Mouse (Mus musculus) CH12.LX (cell line): ENCODE measurements at regions not wholly inside any gene's neighbourhood (a gene's known extent, or its start where the extent isn't known, plus 50 kb on each side); places are given as distances from the start of the nearest gene placed in this dataset.

ENCODE experiments used
- DNase-seq: peaks from one replicate; pipeline ENCODE4 v3.0.0-alpha.2; 2013; ENCODE audit errors: extremely low read depth
- H3K27ac ChIP-seq: 2 replicates; pipeline ENCODE4 v1.5.1; 2012; ENCODE audit warnings: low read depth, mild to moderate bottlenecking, control low read depth, moderate library complexity; ENCODE audit not compliant: insufficient read depth
- H3K27me3 ChIP-seq: replicated peaks from 2 replicates; pipeline ENCODE3; 2012; ENCODE audit warnings: inconsistent platforms
- H3K36me3 ChIP-seq, 2 experiments: replicated peaks in 1 of 2; 2 replicates each; pipeline versions ENCODE3 to v1.6.1; 2012; ENCODE audit warnings: inconsistent platforms in 1 of 2, low read length in 1 of 2, mild to moderate bottlenecking in 1 of 2, mixed read lengths in 1 of 2, moderate library complexity in 1 of 2; ENCODE audit not compliant: control insufficient read depth in 1 of 2, insufficient read depth in 1 of 2
- H3K4me1 ChIP-seq, 2 experiments: 2 replicates each; pipeline ENCODE4 v1.6.1; 2012; ENCODE audit warnings: inconsistent platforms in 1 of 2, moderate library complexity in 1 of 2; ENCODE audit not compliant: insufficient read depth in 2 of 2, control insufficient read depth in 1 of 2
- H3K4me2 ChIP-seq: 2 replicates; pipeline ENCODE4 v1.6.1; 2012; ENCODE audit warnings: low read depth, mild to moderate bottlenecking, control low read depth; ENCODE audit not compliant: poor library complexity, insufficient read depth, severe bottlenecking
- H3K4me3 ChIP-seq, 3 experiments: fragments of 150-350 bp in 1 of 3; sonication (generic) in 1 of 3; replicated peaks in 1 of 3; 2 replicates each; pipeline versions ENCODE3 to v1.5.1; 2011 to 2012; ENCODE audit warnings: low read depth in 2 of 3, low read length in 2 of 3, mild to moderate bottlenecking in 2 of 3, moderate library complexity in 2 of 3, control low read depth in 1 of 3, improper control_type of control experiment in 1 of 3, inconsistent platforms in 1 of 3, mixed read lengths in 1 of 3; ENCODE audit not compliant: poor library complexity in 1 of 3
- H3K79me2 ChIP-seq: replicated peaks from 2 replicates; pipeline ENCODE4 v1.6.1; 2012; ENCODE audit warnings: mild to moderate bottlenecking, moderate library complexity; ENCODE audit not compliant: control insufficient read depth, poor library complexity, insufficient read depth, severe bottlenecking; ENCODE audit errors: extremely low read depth
- H3K9ac ChIP-seq: 2 replicates; pipeline ENCODE4 v1.6.1; 2012; ENCODE audit warnings: low read depth, mild to moderate bottlenecking, control low read depth, moderate library complexity; ENCODE audit not compliant: insufficient read depth
- H3K9me3 ChIP-seq: replicated peaks from 2 replicates; pipeline ENCODE3; 2012; ENCODE audit warnings: low read length, inconsistent platforms, mixed read lengths
- BHLHE40 ChIP-seq: IDR thresholded peaks from 2 replicates; pipeline ENCODE4 v1.6.1; 2011; ENCODE audit warnings: mild to moderate bottlenecking, low read depth, low read length, improper control_type of control experiment
- CTCF ChIP-seq, 2 experiments: IDR thresholded peaks in 1 of 2; conservative IDR thresholded peaks in 1 of 2; 2 replicates each; pipeline ENCODE4 v1.5.1; 2011 to 2012; ENCODE audit warnings: low read depth in 2 of 2, low read length in 2 of 2, improper control_type of control experiment in 1 of 2, inconsistent platforms in 1 of 2, mild to moderate bottlenecking in 1 of 2, moderate library complexity in 1 of 2
- E2F4 ChIP-seq: IDR thresholded peaks from 2 replicates; pipeline ENCODE4 v1.6.1; 2011; ENCODE audit warnings: low read depth, low read length, improper control_type of control experiment; ENCODE audit not compliant: insufficient replicate concordance
- ELF1 ChIP-seq: IDR thresholded peaks from 2 replicates; pipeline ENCODE4 v1.6.1; 2014; ENCODE audit warnings: low read depth, mild to moderate bottlenecking, inconsistent platforms, low read length, improper control_type of control experiment
- EP300 ChIP-seq: IDR thresholded peaks from 2 replicates; pipeline ENCODE4 v1.6.1; 2011; ENCODE audit warnings: low read length, improper control_type of control experiment
- IRF4 ChIP-seq: IDR thresholded peaks from 2 replicates; pipeline ENCODE4 v1.6.1; 2014; ENCODE audit warnings: low read depth, mild to moderate bottlenecking, inconsistent platforms, low read length, improper control_type of control experiment
- JUN ChIP-seq: IDR thresholded peaks from 2 replicates; pipeline ENCODE4 v1.6.1; 2011; ENCODE audit warnings: low read depth, mild to moderate bottlenecking, low read length, improper control_type of control experiment, moderate library complexity; ENCODE audit not compliant: insufficient read depth
- MAX ChIP-seq: IDR thresholded peaks from 2 replicates; pipeline ENCODE4 v1.6.1; 2011; ENCODE audit warnings: low read length, improper control_type of control experiment
- MAZ ChIP-seq: IDR thresholded peaks from 2 replicates; pipeline ENCODE4 v1.6.1; 2012; ENCODE audit warnings: low read depth, mild to moderate bottlenecking, inconsistent platforms, low read length, improper control_type of control experiment, moderate library complexity
- MEF2A ChIP-seq: IDR thresholded peaks from 2 replicates; pipeline ENCODE4 v1.6.1; 2014; ENCODE audit warnings: low read depth, mild to moderate bottlenecking, inconsistent platforms, low read length, improper control_type of control experiment, borderline replicate concordance
- MYC ChIP-seq: IDR thresholded peaks from 2 replicates; pipeline ENCODE4 v1.6.1; 2011; ENCODE audit warnings: low read depth, mild to moderate bottlenecking, improper control_type of control experiment, low read length
- NRF1 ChIP-seq: IDR thresholded peaks from 2 replicates; pipeline ENCODE4 v1.6.1; 2014; ENCODE audit warnings: low read depth, mild to moderate bottlenecking, inconsistent platforms, low read length, improper control_type of control experiment, moderate library complexity
- PAX5 ChIP-seq: IDR thresholded peaks from 2 replicates; pipeline ENCODE4 v1.6.1; 2012; ENCODE audit warnings: low read length, inconsistent platforms, mixed read lengths
- POLR2AphosphoS2 ChIP-seq: IDR thresholded peaks from 2 replicates; pipeline ENCODE4 v1.6.1; 2011; ENCODE audit warnings: low read depth, low read length, improper control_type of control experiment
- RAD21 ChIP-seq: IDR thresholded peaks from 2 replicates; pipeline ENCODE4 v1.6.1; 2011; ENCODE audit warnings: low read depth, mild to moderate bottlenecking, low read length, improper control_type of control experiment, moderate library complexity
- RCOR1 ChIP-seq: conservative IDR thresholded peaks from 2 replicates; pipeline ENCODE4 v1.6.1; 2012; ENCODE audit warnings: low read depth, mild to moderate bottlenecking, inconsistent platforms, low read length, improper control_type of control experiment
- SIN3A ChIP-seq: IDR thresholded peaks from 2 replicates; pipeline ENCODE4 v1.6.1; 2012; ENCODE audit warnings: low read length, improper control_type of control experiment, inconsistent platforms
- TCF12 ChIP-seq: IDR thresholded peaks from 2 replicates; pipeline ENCODE4 v1.6.1; 2014; ENCODE audit warnings: low read depth, mild to moderate bottlenecking, inconsistent platforms, low read length, improper control_type of control experiment
- USF1 ChIP-seq: IDR thresholded peaks from 2 replicates; pipeline ENCODE4 v1.6.1; 2014; ENCODE audit warnings: low read depth, mild to moderate bottlenecking, inconsistent platforms, low read length, improper control_type of control experiment
- ZC3H11A ChIP-seq: IDR thresholded peaks from 2 replicates; pipeline ENCODE4 v1.6.1; 2012; ENCODE audit warnings: low read depth, mild to moderate bottlenecking, inconsistent platforms, low read length, improper control_type of control experiment
- ZMIZ1 ChIP-seq: IDR thresholded peaks from 2 replicates; pipeline ENCODE4 v1.6.1; 2012; ENCODE audit warnings: low read depth, mild to moderate bottlenecking, inconsistent platforms, low read length, improper control_type of control experiment
- ZNF384 ChIP-seq: IDR thresholded peaks from 2 replicates; pipeline ENCODE4 v1.6.1; 2012; ENCODE audit warnings: low read depth, low read length, improper control_type of control experiment, inconsistent platforms
- dilution Hi-C: fragments of 300-500 bp; cut with MboI; formaldehyde crosslinking; loops from 2 replicates; pipeline ENCODE4 v1.14.3; 2020; ENCODE audit warnings: low sequenced_read_pairs; ENCODE audit not compliant: extremely low pct_unique_long_range_greater_than_20kb, extremely low pct_ligation_motif_present
- in situ Hi-C: fragments of 300-500 bp; cut with MboI; formaldehyde crosslinking; loops from 3 replicates; pipeline ENCODE4 v1.14.3; 2019; ENCODE audit warnings: low sequenced_read_pairs, low pct_ligation_motif_present, low pct_unique_long_range_greater_than_20kb, mixed read lengths

GRCm38 (mm10) chr8:103399466-103399865, 614.0 kb upstream of the Cdh11 start:
- H3K9me3 ChIP-seq = peaks cover 3% of the 10 kb centered on the region
- no peak overlapping the region for H3K4me3 ChIP-seq
- no peak overlapping the region for H3K4me2 ChIP-seq
- DNase-seq = peak; percentile 12
- H3K79me2 ChIP-seq = no peaks in the 10 kb centered on the region; the same call in 1 of the 2 replicates
- no peak overlapping the region for H3K27ac ChIP-seq
- TF ChIP-seq CTCF (conservative IDR thresholded peaks at IDR 0.05 in 1 of 2, IDR thresholded peaks at IDR 0.05 in 1 of 2; ENCODE audit: low read depth in 2 of 2, low read length in 2 of 2) (peak; percentile 16 to 20; a peak in 2 of 4 replicates), RAD21 (peak; percentile 7), ZMIZ1 (no peak)
- no peak overlapping the region for H3K9ac ChIP-seq
- H3K36me3 ChIP-seq = no peaks in the 10 kb centered on the region
- H3K4me1 ChIP-seq = no peaks in the 10 kb centered on the region
- no peaks in the 10 kb centered on the region for H3K27me3 ChIP-seq
- dilution Hi-C loops = no loop called here
- in situ Hi-C loops = no loop called here

DNA sequence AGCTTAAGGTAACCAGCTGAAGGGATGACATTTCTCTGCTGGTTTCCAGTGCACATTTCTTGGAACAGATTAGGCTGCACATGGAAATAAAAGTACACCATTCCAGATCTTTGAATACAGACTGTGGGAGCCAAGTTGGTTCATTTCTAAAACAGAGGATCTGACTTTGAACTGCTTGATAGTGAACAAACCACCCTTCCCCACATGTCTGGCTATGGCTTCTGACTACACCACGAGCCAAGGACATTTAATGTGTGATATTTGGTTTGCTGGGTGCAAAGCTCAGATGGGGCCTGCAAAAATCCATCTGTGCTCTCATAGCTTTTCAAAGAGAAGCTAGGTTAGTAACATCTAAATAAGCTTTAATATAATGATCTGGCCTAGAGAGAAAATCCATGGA, 614.7 kb upstream of the Cdh11 start:
- no peak overlapping the region for H3K27ac ChIP-seq
- no peak overlapping the region for H3K4me3 ChIP-seq
- in situ Hi-C loops = no loop called here

GRCm38 (mm10) chr8:103402731-103403130, 617.3 kb upstream of the Cdh11 start:
- Histone ChIP-seq H3K4me1 (no peaks in the 10 kb centered on the region), H3K27ac (no peak overlapping the region), H3K36me3 (no peaks in the 10 kb centered on the region), H3K9me3 (peaks cover 3% of the 10 kb centered on the region), H3K27me3 (no peaks in the 10 kb centered on the region), H3K79me2 (no peaks in the 10 kb centered on the region), H3K4me3 (no peak overlapping the region), H3K4me2 (no peak overlapping the region), H3K9ac (no peak overlapping the region)
- DNase-seq = no peak
- in situ Hi-C loops = no loop called here
- dilution Hi-C loops = no loop called here
- TF ChIP-seq ZNF384 (no peak), RCOR1 (no peak), PAX5 (no peak), JUN (no peak), ELF1 (no peak), TCF12 (no peak), IRF4 (no peak), SIN3A (no peak), EP300 (no peak), USF1 (no peak), NRF1 (no peak), MEF2A (no peak), ZC3H11A (no peak), BHLHE40 (no peak), RAD21 (no peak), POLR2AphosphoS2 (no peak), MAX (no peak)

More for the DNA sequence above, 614.7 kb upstream of the Cdh11 start:
- H3K27me3 ChIP-seq = no peaks in the 10 kb centered on the region
- no peak for DNase-seq
- TF ChIP-seq ELF1 (no peak), RCOR1 (no peak), ZC3H11A (no peak), MAZ (no peak), JUN (no peak), PAX5 (no peak), E2F4 (no peak), RAD21 (no peak), EP300 (no peak), USF1 (no peak), BHLHE40 (no peak), POLR2AphosphoS2 (no peak), MEF2A (no peak), MYC (no peak)
- TF ChIP-seq, all 38 proteins: peak for 0
- no peak overlapping the region for H3K4me2 ChIP-seq
- dilution Hi-C loops = no loop called here
- H3K36me3 ChIP-seq = no peaks in the 10 kb centered on the region
- H3K79me2 ChIP-seq = no peaks in the 10 kb centered on the region; the same call in 1 of the 2 replicates
- no peak overlapping the region for H3K9ac ChIP-seq
- no peaks in the 10 kb centered on the region for H3K4me1 ChIP-seq
- peaks cover 3% of the 10 kb centered on the region for H3K9me3 ChIP-seq
